Mouse (Mus musculus) olfactory bulb, adult 2 months (tissue): Measurements from ENCODE around the gene Vsx2. TPM values are rescaled to one million over a fixed set of nuclear protein-coding genes. Genes with fewer than 3 reads are reported as not detected.

Source experiments
- H3K27ac ChIP-seq: fragments of 200-500 bp; 2 replicates; pipeline ENCODE4 v1.5.1; 2012; ENCODE audit warnings: low read depth, low read length; ENCODE audit not compliant: insufficient read depth
- H3K4me1 ChIP-seq: fragments of 200-500 bp; 2 replicates; pipeline ENCODE4 v1.6.1; 2012; ENCODE audit warnings: low read length; ENCODE audit not compliant: control insufficient read depth, insufficient read depth
- H3K4me3 ChIP-seq: fragments of 200-500 bp; 2 replicates; pipeline ENCODE4 v1.5.1; 2012; ENCODE audit warnings: mild to moderate bottlenecking, low read depth, low read length, moderate library complexity; ENCODE audit not compliant: insufficient read depth
- CTCF ChIP-seq: fragments of 200-500 bp; IDR thresholded peaks from 2 replicates; pipeline ENCODE4 v1.5.1; 2012; ENCODE audit warnings: low read depth, mild to moderate bottlenecking, low read length, moderate library complexity; ENCODE audit not compliant: insufficient read depth
- POLR2A ChIP-seq: fragments of 200-500 bp; IDR thresholded peaks from 2 replicates; pipeline ENCODE4 v1.6.1; 2012; ENCODE audit warnings: mild to moderate bottlenecking, low read depth, low read length, moderate library complexity; ENCODE audit not compliant: insufficient read depth
- WGBS: fragments of 180-500 bp; shearing (Covaris S2); methylation state at CpG from one replicate; pipeline ENCODE4 v1.1.7; 2018; 5-methylcytosine and 5-hydroxymethylcytosine counted together
- polyA plus RNA-seq: library from polyadenylated mRNA; stranded (reverse); fragments of >200 nt; gene quantifications from 2 replicates; pipeline ENCODE4 v1.2.4, GENCODE M21; 2012; ENCODE audit warnings: low replicate concordance; ENCODE audit not compliant: missing spikeins, insufficient read depth, insufficient read length

The Vsx2 gene
- polyA plus RNA-seq, 1 experiment = not detected

DNA sequence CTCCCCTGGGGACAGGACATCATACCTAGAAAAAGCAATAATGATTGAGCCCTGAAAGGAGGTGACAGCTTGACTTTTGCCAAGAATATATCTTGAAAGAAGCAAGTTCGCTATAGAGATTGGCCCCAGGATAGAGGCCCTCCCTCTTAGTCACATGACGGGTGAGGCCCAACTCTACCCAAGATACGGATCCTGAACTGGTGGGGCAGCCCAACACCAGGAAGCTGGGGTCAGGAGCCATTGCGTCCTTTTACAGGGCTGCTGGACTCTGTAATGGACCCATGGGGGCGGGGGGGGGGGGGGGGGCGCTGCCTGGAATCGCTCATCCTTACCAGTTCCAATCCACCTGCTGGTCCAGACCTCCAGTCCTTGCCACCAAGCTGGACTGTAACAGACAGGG is 34.4 kb downstream of the Vsx2 start:
- TF ChIP-seq CTCF (no peak), POLR2A (no peak)
- WGBS = 94% methylated on average over 5 of the region's 7 CpGs

DNA sequence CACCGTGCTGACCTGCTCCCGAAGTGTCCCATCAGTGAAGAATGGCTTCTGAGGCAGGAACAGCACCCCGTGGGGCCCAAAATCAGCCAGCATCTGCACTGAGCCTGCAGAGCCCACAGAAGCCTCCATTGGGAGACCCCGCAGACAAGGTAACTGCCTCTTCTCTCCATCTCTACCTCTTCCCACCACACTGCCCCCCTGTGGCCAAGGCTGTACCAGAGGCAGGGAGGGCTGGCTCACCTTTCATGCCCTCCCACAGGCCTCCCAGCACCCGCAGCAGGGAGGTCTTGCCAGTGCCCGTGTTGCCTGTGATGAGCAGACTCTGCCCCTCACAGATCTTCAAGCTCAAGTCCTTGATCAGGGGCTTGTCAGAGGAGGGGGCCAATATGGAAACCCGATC is 36.3 kb downstream of the Vsx2 start:
- Histone ChIP-seq H3K27ac (no peak overlapping the region), H3K4me3 (no peak overlapping the region), H3K4me1 (no peaks in the 10 kb centered on the region)
- 80% methylated on average over 7 of the region's 7 CpGs for WGBS
- TF ChIP-seq CTCF = peak; percentile 33; the same call in 1 of the 2 replicates
- TF ChIP-seq POLR2A = no peak

More for the DNA sequence above, 34.4 kb downstream of the Vsx2 start:
- no peaks in the 10 kb centered on the region for H3K4me1 ChIP-seq
- H3K27ac ChIP-seq = no peak overlapping the region
- no peak overlapping the region for H3K4me3 ChIP-seq

DNA sequence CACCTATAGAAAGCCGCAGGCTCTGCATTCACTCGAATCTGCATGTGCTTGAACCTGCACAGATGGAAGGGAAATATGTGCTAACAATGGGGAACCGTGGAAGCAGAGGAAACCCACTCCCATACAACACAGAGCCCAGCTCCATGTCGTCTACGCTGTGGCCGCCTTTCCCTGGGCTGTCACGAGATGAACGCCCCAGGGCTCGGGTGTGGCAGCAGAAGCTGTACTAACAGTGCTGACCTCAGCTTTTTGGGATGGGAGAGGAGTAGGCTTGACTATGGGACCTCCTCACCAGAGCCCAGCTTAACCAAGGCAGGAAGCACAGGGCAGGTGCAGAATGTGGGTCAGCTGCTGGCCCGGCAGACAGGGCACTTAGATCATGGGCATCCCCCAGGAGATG is 42.2 kb downstream of the Vsx2 start:
- no peak overlapping the region for H3K27ac ChIP-seq
- no peak overlapping the region for H3K4me3 ChIP-seq
- TF ChIP-seq CTCF (no peak), POLR2A (no peak)
- 93% methylated on average over 10 of the region's 10 CpGs for WGBS
- H3K4me1 ChIP-seq = peaks cover 11% of the 10 kb centered on the region

DNA sequence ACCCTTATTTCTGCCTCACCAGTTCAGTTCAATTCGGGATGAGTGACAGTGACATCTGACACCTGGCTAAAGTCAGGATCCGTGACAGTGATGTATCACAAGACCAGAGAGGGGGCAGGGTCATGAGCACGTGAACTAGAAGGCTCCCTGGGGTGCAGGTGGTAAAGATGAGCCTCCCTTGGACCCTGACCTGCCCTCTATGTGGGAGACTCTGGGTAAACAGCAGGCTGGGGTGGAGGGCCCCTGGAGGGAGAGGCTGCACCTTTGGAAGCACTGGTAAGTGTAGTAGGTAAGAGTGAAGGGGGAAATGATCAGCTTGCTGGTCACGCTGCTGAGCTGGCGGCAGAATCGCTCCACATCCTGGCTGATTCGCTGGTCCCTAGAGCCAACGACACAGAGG is 43.0 kb downstream of the Vsx2 start:
- 82% methylated on average over 8 of the region's 8 CpGs for WGBS
- Histone ChIP-seq H3K4me3 (no peak overlapping the region), H3K27ac (no peak overlapping the region), H3K4me1 (peaks cover 11% of the 10 kb centered on the region)
- TF ChIP-seq POLR2A (no peak), CTCF (no peak)

DNA sequence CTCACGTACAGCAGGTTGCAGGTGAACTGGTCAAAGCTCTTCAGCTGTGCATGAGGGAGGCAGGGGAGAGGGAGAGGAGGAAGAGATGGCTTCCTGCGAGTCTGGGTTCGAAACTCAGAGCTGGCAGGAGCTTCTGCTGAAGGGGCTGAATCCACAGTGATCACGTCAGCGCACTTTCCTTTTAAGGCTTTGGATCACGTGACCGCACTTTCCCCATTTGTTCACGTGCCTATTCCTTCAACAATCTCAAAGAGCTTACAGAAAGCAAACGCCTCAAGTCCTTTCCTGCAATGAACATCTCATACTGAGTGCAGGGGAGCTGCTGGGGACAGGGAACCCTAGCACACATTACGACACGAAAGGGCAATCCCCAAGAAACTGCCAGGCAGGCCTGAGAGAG is 44.4 kb downstream of the Vsx2 start:
- WGBS = 87% methylated on average over 11 of the region's 11 CpGs
- no peak overlapping the region for H3K27ac ChIP-seq

DNA sequence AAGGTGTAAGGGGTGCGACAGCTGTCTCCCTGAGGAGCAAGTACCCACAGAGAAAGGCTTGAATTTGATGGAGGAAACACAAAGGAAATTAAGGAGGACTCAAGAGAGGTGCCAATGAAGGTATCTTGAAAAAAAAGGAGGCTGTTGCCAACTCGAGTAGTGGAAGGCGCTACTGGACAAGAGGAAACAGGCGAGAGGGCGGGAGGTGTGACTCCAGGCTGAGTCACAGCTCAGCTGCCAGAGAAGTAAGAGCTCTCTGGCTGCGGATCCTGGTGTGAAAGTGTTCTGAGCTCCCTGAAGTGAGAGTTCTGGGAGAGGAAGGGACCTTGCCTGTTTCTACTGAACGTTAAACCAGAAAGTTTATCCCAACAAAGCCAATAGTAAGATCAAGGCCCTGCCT is 45.0 kb downstream of the Vsx2 start:
- H3K27ac ChIP-seq = no peak overlapping the region
- TF ChIP-seq CTCF (no peak), POLR2A (no peak)
- WGBS = 44% methylated on average over 7 of the region's 7 CpGs
- peaks cover 15% of the 10 kb centered on the region for H3K4me1 ChIP-seq
- H3K4me3 ChIP-seq = no peak overlapping the region

More for the DNA sequence above, 44.4 kb downstream of the Vsx2 start:
- TF ChIP-seq CTCF = no peak
- no peak for TF ChIP-seq POLR2A
- Histone ChIP-seq H3K4me1 (peaks cover 15% of the 10 kb centered on the region), H3K4me3 (no peak overlapping the region)

DNA sequence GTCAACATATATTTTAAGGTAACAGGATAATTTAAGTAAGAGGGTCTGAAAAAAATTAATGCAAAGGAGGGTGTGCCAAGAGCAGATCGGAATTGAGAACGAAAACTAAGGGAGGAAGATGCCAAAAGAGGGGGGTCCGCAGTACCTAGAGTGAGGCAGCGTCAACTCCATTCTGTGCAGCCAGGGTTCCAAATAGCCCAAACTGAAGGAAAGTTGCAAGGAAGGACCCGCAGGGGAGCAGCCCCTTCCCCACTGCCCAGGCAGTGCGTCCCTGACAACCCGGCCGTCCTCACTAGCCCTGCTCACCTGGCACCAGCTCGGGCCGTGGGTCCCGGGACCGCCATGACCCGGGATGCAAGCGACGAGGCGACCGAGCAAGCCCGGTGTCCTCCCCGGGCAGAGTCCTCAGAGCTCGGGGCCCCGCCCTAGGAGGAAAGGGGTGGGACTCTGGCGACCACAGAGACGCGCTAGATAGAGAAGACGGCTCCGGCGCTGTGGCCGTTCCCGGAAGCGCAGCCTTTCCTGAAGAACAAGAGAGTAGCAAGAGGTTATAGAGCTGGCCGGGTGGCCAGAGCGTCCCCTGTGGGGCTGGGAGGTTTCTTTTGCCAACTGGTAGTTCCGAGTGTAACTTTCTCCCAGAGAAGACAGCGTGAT is 47.5 kb downstream of the Vsx2 start, which contains the start of gene Abcd4:
Gene Abcd4 (minus strand): TSS at position 437 of the 654 bp plus-strand sequence.
- Histone ChIP-seq H3K4me3 (peak within 1 kb of the TSS; percentile 85), H3K27ac (no peak within 1 kb of the TSS)
- WGBS = under 1% methylated on average over 34 of the region's 34 CpGs

DNA sequence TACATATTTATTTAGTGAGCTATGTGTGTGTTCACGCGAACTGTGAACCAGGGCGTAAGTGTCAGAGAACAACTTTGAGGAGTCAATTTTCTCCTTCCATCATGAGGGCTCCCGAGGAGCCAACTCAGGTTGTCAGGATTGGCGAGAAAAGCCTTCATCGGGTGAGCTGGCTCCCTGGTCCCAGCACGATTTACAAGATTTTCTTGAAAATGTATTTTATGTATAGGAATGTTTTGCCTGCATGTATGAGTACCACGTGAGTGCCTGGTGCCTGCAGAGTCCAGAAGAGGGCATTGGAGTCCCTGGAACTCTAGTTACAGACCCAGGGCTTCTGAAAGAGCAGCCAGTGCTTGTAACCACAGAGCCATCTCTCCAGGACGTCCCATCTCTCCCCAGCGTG is 48.1 kb downstream of the Vsx2 start:
- no peak overlapping the region for H3K27ac ChIP-seq
- no peak for TF ChIP-seq POLR2A
- TF ChIP-seq CTCF = no peak
- 3% methylated on average over 10 of the region's 10 CpGs for WGBS
- peak overlapping the region; percentile 47 for H3K4me3 ChIP-seq
- peaks cover 15% of the 10 kb centered on the region for H3K4me1 ChIP-seq

More for the DNA sequence above, 47.5 kb downstream of the Vsx2 start, which contains the start of gene Abcd4:
- TF ChIP-seq POLR2A (peak; percentile 79), CTCF (no peak)
- peaks cover 15% of the 10 kb centered on the region for H3K4me1 ChIP-seq

DNA sequence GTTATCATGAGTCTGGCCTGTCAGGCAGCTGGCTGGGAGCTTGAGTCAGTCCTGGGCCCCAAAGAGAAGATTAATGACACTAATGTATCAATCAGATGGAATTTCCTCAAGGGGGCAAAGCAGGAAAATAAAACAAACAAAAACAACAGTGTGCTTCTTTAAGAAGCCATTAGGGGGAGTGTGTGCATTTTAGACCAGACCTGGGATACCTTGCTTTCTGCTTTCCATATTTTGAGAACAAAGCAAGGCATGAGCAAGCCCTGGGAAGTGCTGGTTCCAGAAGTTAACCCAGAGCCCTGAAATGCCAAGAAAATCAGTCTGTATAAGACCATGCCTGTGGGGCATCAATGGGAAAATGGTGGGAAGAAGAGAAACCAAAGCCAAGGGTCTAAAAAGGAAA is 51.4 kb downstream of the Vsx2 start:
- Histone ChIP-seq H3K4me3 (no peak overlapping the region), H3K4me1 (peaks cover 11% of the 10 kb centered on the region), H3K27ac (no peak overlapping the region)
- TF ChIP-seq CTCF = no peak
- TF ChIP-seq POLR2A = no peak
